Mouse (Mus musculus) small intestine, adult 2 months (tissue): ENCODE measurements around the gene Zfp94. TPM values are rescaled to one million over a fixed set of nuclear protein-coding genes. Genes with fewer than 3 reads are reported as not detected.

Experiments
- H3K27ac ChIP-seq: fragments of 200-500 bp; 2 replicates; pipeline ENCODE4 v1.5.1; 2012; ENCODE audit warnings: low read depth, low read length, control low read depth, inconsistent platforms; ENCODE audit not compliant: insufficient read depth
- H3K27me3 ChIP-seq: fragments of 200-500 bp; 2 replicates; pipeline ENCODE4 v1.6.1; 2012; ENCODE audit warnings: mild to moderate bottlenecking, moderate library complexity, low read length, inconsistent platforms; ENCODE audit not compliant: control insufficient read depth, insufficient read depth
- H3K36me3 ChIP-seq: fragments of 200-500 bp; 2 replicates; pipeline ENCODE4 v1.6.1; 2012; ENCODE audit warnings: mild to moderate bottlenecking, low read length, control low read depth, inconsistent platforms; ENCODE audit not compliant: control insufficient read depth, insufficient read depth
- H3K4me1 ChIP-seq: fragments of 200-500 bp; 2 replicates; pipeline ENCODE4 v1.6.1; 2012; ENCODE audit warnings: low read length, inconsistent platforms, mixed read lengths; ENCODE audit not compliant: control insufficient read depth, insufficient read depth, insufficient read length
- H3K4me3 ChIP-seq: fragments of 200-500 bp; 2 replicates; pipeline ENCODE4 v1.5.1; 2012; ENCODE audit warnings: low read depth, mild to moderate bottlenecking, control low read depth, inconsistent platforms, low read length, moderate library complexity
- CTCF ChIP-seq: fragments of 200-500 bp; IDR thresholded peaks from 2 replicates; pipeline ENCODE4 v1.5.1; 2012; ENCODE audit warnings: low read depth, mild to moderate bottlenecking, control low read depth, inconsistent platforms, low read length, moderate library complexity, mixed read lengths; ENCODE audit not compliant: insufficient replicate concordance, insufficient read length; ENCODE audit errors: extremely low read depth
- POLR2A ChIP-seq: fragments of 200-500 bp; IDR thresholded peaks from 2 replicates; pipeline ENCODE4 v1.6.1; 2012; ENCODE audit warnings: low read depth, mild to moderate bottlenecking, control low read depth, inconsistent platforms, low read length, moderate library complexity
- WGBS: fragments of 180-500 bp; shearing (Covaris S2); methylation state at CpG from one replicate; pipeline ENCODE4 v1.1.7; 2018; 5-methylcytosine and 5-hydroxymethylcytosine counted together
- polyA plus RNA-seq: library from polyadenylated mRNA; depleted of rRNA; stranded (reverse); fragments of >200 nt; gene quantifications from 2 replicates; pipeline ENCODE4 v1.2.3, GENCODE M21; 2012; rRNA removed

Gene Zfp94
- polyA plus RNA-seq, 1 experiment: 1.5 TPM

DNA sequence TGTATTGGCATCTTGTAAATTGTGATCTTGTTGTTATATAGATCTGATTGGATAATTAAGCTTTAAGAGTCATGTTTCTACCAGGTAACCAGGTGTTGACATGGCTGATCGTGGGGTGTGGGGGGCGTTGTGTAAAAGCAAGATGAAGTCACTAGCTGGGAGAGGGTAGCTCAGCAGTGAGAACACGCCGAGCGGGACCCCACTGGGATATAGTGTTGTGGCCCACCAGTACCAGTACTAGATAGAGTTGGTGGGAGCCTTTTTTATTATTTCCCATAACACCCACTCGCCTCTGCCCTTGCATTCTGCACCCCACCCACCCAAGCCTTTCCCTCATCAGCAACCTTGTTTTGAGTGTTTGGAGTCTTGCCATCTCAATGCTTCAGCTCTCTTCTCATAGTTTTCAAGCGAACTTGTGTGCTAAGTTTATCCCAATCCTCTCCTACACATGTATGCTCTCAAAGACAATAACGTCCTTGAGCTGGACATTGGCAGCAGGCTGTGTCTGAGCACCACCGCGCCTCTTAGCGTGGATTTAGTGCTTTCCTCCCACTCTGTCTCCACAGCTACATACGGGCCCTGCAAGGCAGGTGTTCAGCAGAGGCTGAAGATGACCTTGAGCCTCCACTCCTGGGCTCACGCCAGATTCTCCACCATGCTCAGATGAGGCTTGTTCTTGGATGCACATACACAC lies 57.0 kb downstream of the Zfp94 start:
- WGBS: 85% methylated on average over 13 of the region's 13 CpGs
- Histone ChIP-seq H3K4me3 (no peak overlapping the region), H3K36me3 (no peaks in the 10 kb centered on the region; the same call in 1 of the 2 replicates), H3K4me1 (no peaks in the 10 kb centered on the region), H3K27ac (0 out of 2 replicates have a peak overlapping the region, but pooled peaks have one; percentile 49), H3K27me3 (no peaks in the 10 kb centered on the region)
- TF ChIP-seq POLR2A (no peak), CTCF (no peak)

GRCm38 (mm10) chr7:24254633-24255474 lies 61.6 kb downstream of the Zfp94 start, which contains the start of gene Zfp108:
Gene Zfp108, plus strand, starts transcription at chr7:24254794.
- TF ChIP-seq CTCF (no peak), POLR2A (no peak; the same call in 1 of the 2 replicates)
- H3K4me1 ChIP-seq: no peaks in the 10 kb centered on the region; the same call in 1 of the 2 replicates
- no peaks in the 10 kb centered on the region for H3K36me3 ChIP-seq
- H3K4me3 ChIP-seq: peak within 1 kb of the TSS; percentile 74
- H3K27ac ChIP-seq: no peak within 1 kb of the TSS
- WGBS: 15% methylated on average over 21 of the region's 21 CpGs
- H3K27me3 ChIP-seq: no peaks in the 10 kb centered on the region

DNA sequence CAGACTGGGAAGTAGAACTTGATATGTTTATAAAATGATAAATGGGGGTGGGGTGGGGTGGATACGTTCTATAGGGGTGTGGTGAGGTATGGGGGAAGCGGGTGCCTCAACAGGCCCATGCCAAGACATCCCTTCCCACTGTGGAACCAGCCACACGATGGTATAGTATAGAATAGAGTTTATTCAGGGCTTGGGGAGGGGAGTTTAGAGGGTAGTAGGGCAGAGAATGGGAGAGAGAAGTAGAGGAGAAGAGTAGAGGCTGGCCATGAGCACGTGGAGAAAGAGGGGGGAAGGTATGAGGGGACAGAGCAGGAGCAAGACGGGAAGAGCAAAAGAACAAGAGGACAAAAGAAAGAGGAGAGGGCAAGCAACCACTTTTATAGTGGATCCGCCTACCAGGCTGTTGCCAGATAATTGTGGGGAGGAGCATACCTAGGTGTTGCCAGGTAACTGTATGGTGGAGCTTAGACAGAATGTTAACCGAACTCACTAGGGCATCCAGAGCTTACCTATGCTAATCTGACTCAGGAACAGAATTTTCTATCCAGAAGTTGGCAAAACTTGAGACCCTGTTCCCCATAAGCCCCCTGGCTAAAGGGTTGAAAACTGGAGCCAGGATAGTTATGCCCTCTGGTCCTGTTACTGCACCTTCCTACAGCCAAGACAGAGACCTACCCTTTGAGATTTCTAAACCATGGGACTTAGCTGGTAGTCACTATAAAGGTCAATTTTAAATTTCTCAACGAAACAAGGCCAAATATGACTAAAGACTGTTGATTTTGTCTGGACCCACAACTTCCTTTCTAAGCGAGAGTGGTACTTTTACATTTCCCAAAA lies 62.5 kb downstream of the Zfp94 start:
- no peak overlapping the region for H3K27ac ChIP-seq
- TF ChIP-seq POLR2A (no peak), CTCF (no peak)
- H3K27me3 ChIP-seq: no peaks in the 10 kb centered on the region
- no peaks in the 10 kb centered on the region for H3K36me3 ChIP-seq
- H3K4me1 ChIP-seq: no peaks in the 10 kb centered on the region; the same call in 1 of the 2 replicates
- H3K4me3 ChIP-seq: no peak overlapping the region
- WGBS: 52% methylated on average over 9 of the region's 9 CpGs

Other genes starting within 250 kb of the Zfp94 start
- gene Zfp180, start 234.7 kb downstream of the Zfp94 start, polyA plus RNA-seq: 3.8 and 7.4 TPM in 2 replicates
- gene Zfp112, start 204.4 kb downstream of the Zfp94 start, polyA plus RNA-seq: 0.36 and 0.60 TPM in 2 replicates
- 3.2 and 3.3 TPM in 2 replicates for gene Zfp235, start 182.5 kb downstream of the Zfp94 start, polyA plus RNA-seq
- 0.03 and 0.08 TPM in 2 replicates for gene Zfp114, start 141.6 kb downstream of the Zfp94 start, polyA plus RNA-seq
- 0.28 and 0.70 TPM in 2 replicates for gene Zfp111, start 105.2 kb downstream of the Zfp94 start, polyA plus RNA-seq
- gene Zfp109, start 79.1 kb downstream of the Zfp94 start, polyA plus RNA-seq: 0.33 and 0.56 TPM in 2 replicates
- gene Zfp108, start 61.9 kb downstream of the Zfp94 start, polyA plus RNA-seq: 0.13 and 0.18 TPM in 2 replicates
- gene Zfp93, start 46.2 kb downstream of the Zfp94 start, polyA plus RNA-seq: 0.37 and 0.55 TPM in 2 replicates
- 1.1 and 1.5 TPM in 2 replicates for gene Zfp61, start 15.4 kb downstream of the Zfp94 start, polyA plus RNA-seq
- 0.15 TPM in 1 of 2 replicates, not detected in the other for gene Tescl, start 17.3 kb upstream of the Zfp94 start, polyA plus RNA-seq
- 0.06 TPM in 1 of 2 replicates, not detected in the other for gene Lypd5, start 32.5 kb upstream of the Zfp94 start, polyA plus RNA-seq
- 61.9 and 95.5 TPM in 2 replicates for gene Kcnn4, start 53.6 kb upstream of the Zfp94 start, polyA plus RNA-seq
- 29.9 and 54.2 TPM in 2 replicates for gene Smg9, start 83.0 kb upstream of the Zfp94 start, polyA plus RNA-seq
- 0.05 and 0.37 TPM in 2 replicates for gene Irgc1, start 135.6 kb upstream of the Zfp94 start, polyA plus RNA-seq
- 9.9 and 15.8 TPM in 2 replicates for gene Plaur, start 145.8 kb upstream of the Zfp94 start, polyA plus RNA-seq
- 2.9 and 4.7 TPM in 2 replicates for gene Cadm4, start 165.4 kb upstream of the Zfp94 start, polyA plus RNA-seq
- gene Zfp428, start 190.3 kb upstream of the Zfp94 start, polyA plus RNA-seq: 6.4 and 15.7 TPM in 2 replicates
- not detected in 2 replicates for gene AC161166.1, start 195.8 kb upstream of the Zfp94 start, polyA plus RNA-seq
- 8.5 and 12.3 TPM in 2 replicates for gene Irgq, start 214.0 kb upstream of the Zfp94 start, polyA plus RNA-seq
- 0.13 TPM in 1 of 2 replicates, not detected in the other for gene Pinlyp, start 229.5 kb upstream of the Zfp94 start, polyA plus RNA-seq
- gene Xrcc1, start 229.6 kb upstream of the Zfp94 start, polyA plus RNA-seq: 12.3 and 24.7 TPM in 2 replicates